1 mouse cellular context compared by ENCODE assay signal in genomic region chr9:62355763-62356162, GRCm38 (mm10).
TF ChIP-seq lines count a peak whose summit lies in the region.

No protein-coding gene starts in this region.

TF ChIP-seq in CH12.LX, 34 proteins besides CTCF, POLR2A, EP300 and RAD21 (continued from another document):
- TF ChIP-seq MYC (IDR thresholded peaks at IDR 0.05; ENCODE audit: low read depth, low read length): 0 out of 2 replicates have a peak, but pooled peaks have one; percentile 36
- TF ChIP-seq TCF12 (IDR thresholded peaks at IDR 0.05; ENCODE audit: low read depth, low read length): peak; percentile 99
